Mouse (Mus musculus): ENCODE data around the gene Pld2.

GRCm38 (mm10) chr11:70578962-70579361 lies 39.1 kb downstream of the Pld2 start:
- TF ChIP-seq CTCF (IDR thresholded peaks at IDR 0.05; ENCODE audit: borderline replicate concordance, insufficient read depth, low read length): no peak
- TF ChIP-seq POLR2A (IDR thresholded peaks at IDR 0.05; ENCODE audit: low read depth, low read length): no peak

All from embryonic fibroblast, embryonic 13.5 days (primary cell).